Mouse (Mus musculus): ENCODE data around the gene Dip2b.

Dip2b gene

GRCm38 (mm10) chr15:100052726-100053125 lies 14.3 kb downstream of the Dip2b start:
- DNase-seq: no peak

- no peak for DNase-seq
These were observed 18.0 kb downstream of the Dip2b start for GRCm38 (mm10) chr15:100056397-100056908.

- no peak for DNase-seq
These were observed 19.2 kb downstream of the Dip2b start for GRCm38 (mm10) chr15:100057698-100058097.

GRCm38 (mm10) chr15:100058143-100058542 lies 19.7 kb downstream of the Dip2b start:
- no peak for DNase-seq

- no peak for DNase-seq
These were observed 20.4 kb downstream of the Dip2b start for GRCm38 (mm10) chr15:100058912-100059311.

GRCm38 (mm10) chr15:100059626-100060311 lies 21.3 kb downstream of the Dip2b start:
- no peak for DNase-seq

GRCm38 (mm10) chr15:100060513-100061140 lies 22.2 kb downstream of the Dip2b start:
- DNase-seq: no peak

- no peak for DNase-seq
These were observed 22.9 kb downstream of the Dip2b start for GRCm38 (mm10) chr15:100061377-100061776.

GRCm38 (mm10) chr15:100063229-100063773 lies 24.8 kb downstream of the Dip2b start:
- no peak for DNase-seq

- no peak for DNase-seq
These were observed 28.2 kb downstream of the Dip2b start for GRCm38 (mm10) chr15:100066702-100067101.

GRCm38 (mm10) chr15:100069101-100069500 lies 30.6 kb downstream of the Dip2b start:
- no peak for DNase-seq

GRCm38 (mm10) chr15:100070021-100070420 lies 31.6 kb downstream of the Dip2b start:
- DNase-seq: no peak

- no peak for DNase-seq
These were observed 33.4 kb downstream of the Dip2b start for GRCm38 (mm10) chr15:100071819-100072218.

- DNase-seq: no peak
These were observed 35.4 kb downstream of the Dip2b start for GRCm38 (mm10) chr15:100073696-100074453.

- no peak for DNase-seq
These were observed 36.3 kb downstream of the Dip2b start for GRCm38 (mm10) chr15:100074754-100075153.

GRCm38 (mm10) chr15:100076362-100076761 lies 37.9 kb downstream of the Dip2b start:
- DNase-seq: no peak

- no peak for DNase-seq
These were observed 42.5 kb downstream of the Dip2b start for GRCm38 (mm10) chr15:100080833-100081477.

- DNase-seq: no peak
These were observed 43.1 kb downstream of the Dip2b start for GRCm38 (mm10) chr15:100081478-100081998.

- no peak for DNase-seq
These were observed 43.6 kb downstream of the Dip2b start for GRCm38 (mm10) chr15:100082052-100082451.

- no peak for DNase-seq
These were observed 44.3 kb downstream of the Dip2b start for GRCm38 (mm10) chr15:100082733-100083132.

GRCm38 (mm10) chr15:100083882-100084281 lies 45.4 kb downstream of the Dip2b start:
- DNase-seq: no peak

- no peak for DNase-seq
These were observed 46.4 kb downstream of the Dip2b start for GRCm38 (mm10) chr15:100084882-100085281.

- no peak for DNase-seq
These were observed 49.6 kb downstream of the Dip2b start for GRCm38 (mm10) chr15:100088021-100088420.

Measured in thymus, postnatal 4 days (tissue).